Mouse (Mus musculus) small intestine, adult 2 months (tissue): ENCODE results near the gene Ccdc102a.

Experiments used
- CTCF ChIP-seq: fragments of 200-500 bp; IDR thresholded peaks from 2 replicates; pipeline ENCODE4 v1.5.1; 2012; ENCODE audit warnings: low read depth, mild to moderate bottlenecking, control low read depth, inconsistent platforms, low read length, moderate library complexity, mixed read lengths; ENCODE audit not compliant: insufficient replicate concordance, insufficient read length; ENCODE audit errors: extremely low read depth
- POLR2A ChIP-seq: fragments of 200-500 bp; IDR thresholded peaks from 2 replicates; pipeline ENCODE4 v1.6.1; 2012; ENCODE audit warnings: low read depth, mild to moderate bottlenecking, control low read depth, inconsistent platforms, low read length, moderate library complexity

DNA sequence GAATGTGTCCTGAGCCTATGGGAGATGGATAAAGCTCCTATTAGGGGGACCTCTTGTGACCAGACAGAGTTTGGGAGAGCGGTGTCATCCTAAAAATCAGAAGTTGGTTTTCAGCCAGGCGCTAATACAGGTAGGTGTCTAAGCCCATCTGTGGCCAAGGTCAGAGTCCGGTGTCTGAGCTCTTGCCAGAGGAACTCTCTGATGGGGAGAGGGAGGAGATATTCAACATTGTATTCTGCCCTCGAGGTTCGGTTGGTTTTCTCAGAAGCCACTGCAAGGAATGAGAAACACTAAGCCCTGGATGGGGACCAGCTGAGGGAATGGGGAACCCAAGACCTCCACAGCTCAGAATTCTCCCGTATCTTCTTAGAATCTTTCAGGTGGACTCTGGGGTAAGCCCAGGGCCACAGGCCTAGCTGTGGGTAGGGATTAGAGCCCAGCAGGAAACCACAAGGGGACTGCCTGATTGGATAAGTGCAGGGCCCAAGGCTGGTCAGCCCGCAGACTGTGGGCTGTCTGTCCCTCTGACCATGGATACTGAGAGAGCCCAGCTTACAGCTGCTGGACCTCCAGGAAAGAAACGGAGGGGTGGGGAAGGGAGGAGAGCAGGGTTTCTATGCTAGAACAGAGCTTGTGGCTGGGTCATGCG is 1.5 kb downstream of the Ccdc102a start:
- no peak for TF ChIP-seq CTCF
- TF ChIP-seq POLR2A: no peak
